Mouse (Mus musculus) thymus, postnatal 36 days (tissue): ENCODE data around the gene Dppa4.

Source experiments
- DNase-seq, 2 experiments: peaks; one replicate each; pipeline ENCODE4 v3.0.0; 2022; ENCODE audit warnings: mixed read lengths in 2 of 2

The Dppa4 gene

DNA sequence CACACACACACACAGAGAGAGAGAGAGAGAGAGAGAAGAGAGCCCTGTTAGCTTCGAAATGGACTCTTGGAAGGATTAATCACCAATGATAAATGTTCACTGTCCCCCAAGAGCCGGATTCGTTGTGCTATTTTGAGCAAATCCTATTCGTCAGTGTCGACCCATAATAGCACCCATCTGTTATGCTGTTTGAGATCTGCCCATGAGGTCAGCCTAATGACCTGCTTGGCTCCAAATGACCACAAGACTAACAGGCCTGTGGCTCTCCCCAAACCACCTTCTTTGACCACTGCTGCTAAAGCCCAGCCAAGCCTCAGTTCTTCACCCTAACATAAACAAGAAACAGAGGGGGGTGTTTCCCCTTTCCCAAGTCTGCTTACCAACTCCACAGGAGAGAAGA, 43.4 kb downstream of the Dppa4 start:
- DNase-seq: no peak

DNA sequence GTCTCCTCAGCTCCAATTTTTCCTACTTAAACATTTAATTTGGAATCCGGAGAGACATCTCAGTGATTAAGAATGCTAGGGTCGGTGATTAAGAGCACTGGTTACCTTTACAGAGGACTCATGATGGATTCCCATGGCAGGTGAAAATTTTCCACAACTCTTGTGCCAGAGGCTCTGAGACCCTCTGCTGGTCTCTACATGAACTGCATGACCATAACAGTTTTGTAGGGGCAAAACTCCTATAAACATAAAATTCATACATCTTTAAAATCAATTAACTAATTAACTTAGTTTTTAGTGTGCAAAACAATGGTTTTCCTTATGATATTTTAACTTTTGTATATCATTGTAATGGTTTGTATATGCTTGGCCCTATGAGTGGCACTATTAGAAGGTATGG, 44.9 kb downstream of the Dppa4 start:
- no peak for DNase-seq

DNA sequence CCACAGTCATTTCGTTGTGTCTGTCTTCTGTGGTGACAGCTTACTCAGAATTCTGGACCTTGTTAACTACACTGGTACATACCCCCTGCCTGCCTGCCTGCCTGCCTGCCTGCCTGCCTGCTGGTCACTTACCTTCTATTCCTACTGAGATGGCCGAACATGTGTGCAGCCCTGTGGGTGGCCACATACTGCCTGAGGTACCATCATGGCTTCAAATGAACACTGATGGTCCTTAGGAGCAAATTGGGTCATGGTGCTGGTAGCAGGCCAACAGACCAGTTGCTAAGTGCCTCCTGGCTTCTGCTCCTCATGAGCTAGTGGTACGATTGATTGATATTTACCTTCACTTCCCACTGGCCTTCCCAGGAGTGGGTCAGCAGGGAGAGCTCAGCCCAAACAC, 48.3 kb downstream of the Dppa4 start:
- no peak for DNase-seq

DNA sequence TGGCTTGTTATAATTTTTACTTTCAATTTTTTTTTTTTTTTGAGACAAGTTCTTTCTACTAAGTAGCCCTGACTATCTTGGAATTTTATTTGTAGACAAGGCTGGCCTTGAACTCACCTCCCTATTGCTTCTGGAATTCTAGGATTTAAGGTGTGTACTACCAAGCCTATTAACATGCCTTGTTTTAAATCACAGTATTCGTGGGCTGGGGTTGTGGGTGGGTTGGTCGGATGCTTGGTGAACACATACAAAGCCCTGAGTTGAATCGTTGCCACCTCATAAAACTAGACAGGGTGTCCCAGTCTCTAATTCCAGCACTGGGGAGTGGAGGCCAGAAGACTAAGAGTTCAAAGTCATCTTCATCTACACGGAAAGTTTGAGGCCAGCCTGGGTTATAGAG, 51.8 kb downstream of the Dppa4 start:
- DNase-seq: no peak
